Mouse (Mus musculus) hindbrain, embryonic 14.5 days (tissue): ENCODE data around the gene Rnaset2b. TPM values are rescaled to one million over a fixed set of nuclear protein-coding genes. Genes with fewer than 3 reads are reported as not detected.
"Not testable (repeated sequence)": the region's sequence is repeated elsewhere in the genome, so short reads cannot be mapped to it uniquely, and the experiment has no call there.

Source experiments
- ATAC-seq: fragments of 200-750 bp; cut with Nextera tagmentation; 2 replicates; pipeline ENCODE4 v1.8.0; 2017; ENCODE audit warnings: moderate number of reproducible peaks, mild to moderate bottlenecking, moderate TSS enrichment, moderate library complexity; ENCODE audit not compliant: low FRiP score
- DNase-seq: peaks from one replicate; pipeline ENCODE4 v3.0.0-alpha.2; 2015; ENCODE audit warnings: low spot score
- H3K27ac ChIP-seq: fragments of 300-500 bp; sonication (generic); 2 replicates; pipeline ENCODE4 v1.5.1; 2014; ENCODE audit warnings: mild to moderate bottlenecking, moderate library complexity
- H3K27me3 ChIP-seq: fragments of 300-500 bp; sonication (generic); 2 replicates; pipeline ENCODE4 v1.6.1; 2014; ENCODE audit warnings: mild to moderate bottlenecking, low read length, mixed read lengths; ENCODE audit not compliant: control insufficient read depth, insufficient read depth
- H3K36me3 ChIP-seq: fragments of 300-500 bp; sonication (generic); replicated peaks from 2 replicates; pipeline ENCODE4 v1.6.1; 2014; ENCODE audit not compliant: control insufficient read depth, insufficient read depth
- H3K4me1 ChIP-seq: fragments of 300-500 bp; sonication (generic); replicated peaks from 2 replicates; pipeline ENCODE4 v1.6.1; 2014; ENCODE audit warnings: antibody characterized with exemption, low read length, mixed read lengths; ENCODE audit not compliant: control insufficient read depth, insufficient read depth
- H3K4me2 ChIP-seq: fragments of 300-500 bp; sonication (generic); replicated peaks from 2 replicates; pipeline ENCODE4 v1.6.1; 2014; ENCODE audit warnings: mild to moderate bottlenecking, moderate library complexity
- H3K4me3 ChIP-seq: fragments of 300-500 bp; sonication (generic); replicated peaks from 2 replicates; pipeline ENCODE4 v1.5.1; 2014; ENCODE audit warnings: mild to moderate bottlenecking, low read length
- H3K9ac ChIP-seq: fragments of 300-500 bp; sonication (generic); 2 replicates; pipeline ENCODE4 v1.6.1; 2014
- H3K9me3 ChIP-seq: fragments of 300-500 bp; sonication (generic); 2 replicates; pipeline ENCODE4 v1.6.1; 2016; ENCODE audit warnings: low read length; ENCODE audit not compliant: control insufficient read depth
- WGBS: fragments of 180-500 bp; shearing (Covaris S2); extraction: QIAGEN DNeasy Blood & Tissue Kit; methylation state at CpG from one replicate; pipeline ENCODE4 v1.1.7; 2014; 5-methylcytosine and 5-hydroxymethylcytosine counted together
- polyA plus RNA-seq: library from polyadenylated mRNA; unstranded; fragments of >200 nt; fragmentation: Nextera tagmentation; extraction: Ambion mirVana; gene quantifications from 2 replicates; pipeline ENCODE4 v1.2.1, GENCODE M21; 2014

The Rnaset2b gene
- polyA plus RNA-seq, 1 experiment from 2014 or later = 129 TPM

DNA sequence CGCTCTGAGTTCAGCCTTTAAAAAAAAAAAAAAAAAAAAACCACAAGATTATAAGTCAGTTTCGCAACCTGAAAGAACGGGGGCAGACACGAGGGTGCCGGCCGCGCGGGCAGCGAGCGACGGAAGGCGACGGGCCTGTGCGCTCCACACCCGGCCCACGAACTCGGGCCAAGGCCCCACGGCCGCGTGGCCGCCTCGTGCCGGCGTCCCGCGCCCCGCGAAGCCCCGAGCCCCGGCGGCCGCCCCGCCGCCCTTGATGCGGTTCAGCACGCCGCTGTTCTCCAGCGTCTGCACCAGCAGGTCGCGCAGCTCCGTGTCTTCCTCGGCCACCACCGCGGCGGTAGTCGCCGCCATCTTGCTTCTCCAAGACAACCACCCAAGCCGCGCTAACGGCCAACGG lies 9.7 kb upstream of the Rnaset2b start, which contains the start of gene Tagap1:
Gene Tagap1 (minus strand): TSS at position 381 of the 400 bp plus-strand sequence.
- peak within 1 kb of the TSS; percentile 41 for H3K4me3 ChIP-seq
- H3K27ac ChIP-seq = peak within 1 kb of the TSS; percentile 59; the same call in 1 of the 2 replicates
- peak; percentile 20 for DNase-seq
- peak within 1 kb of the TSS; percentile 52 for H3K4me2 ChIP-seq
- H3K27me3 ChIP-seq, H3K4me1 ChIP-seq, ATAC-seq, H3K36me3 ChIP-seq, H3K9me3 ChIP-seq: not testable (repeated sequence)
- 1% methylated on average over 40 of the region's 51 CpGs for WGBS
- peak within 1 kb of the TSS; percentile 60 for H3K9ac ChIP-seq

DNA sequence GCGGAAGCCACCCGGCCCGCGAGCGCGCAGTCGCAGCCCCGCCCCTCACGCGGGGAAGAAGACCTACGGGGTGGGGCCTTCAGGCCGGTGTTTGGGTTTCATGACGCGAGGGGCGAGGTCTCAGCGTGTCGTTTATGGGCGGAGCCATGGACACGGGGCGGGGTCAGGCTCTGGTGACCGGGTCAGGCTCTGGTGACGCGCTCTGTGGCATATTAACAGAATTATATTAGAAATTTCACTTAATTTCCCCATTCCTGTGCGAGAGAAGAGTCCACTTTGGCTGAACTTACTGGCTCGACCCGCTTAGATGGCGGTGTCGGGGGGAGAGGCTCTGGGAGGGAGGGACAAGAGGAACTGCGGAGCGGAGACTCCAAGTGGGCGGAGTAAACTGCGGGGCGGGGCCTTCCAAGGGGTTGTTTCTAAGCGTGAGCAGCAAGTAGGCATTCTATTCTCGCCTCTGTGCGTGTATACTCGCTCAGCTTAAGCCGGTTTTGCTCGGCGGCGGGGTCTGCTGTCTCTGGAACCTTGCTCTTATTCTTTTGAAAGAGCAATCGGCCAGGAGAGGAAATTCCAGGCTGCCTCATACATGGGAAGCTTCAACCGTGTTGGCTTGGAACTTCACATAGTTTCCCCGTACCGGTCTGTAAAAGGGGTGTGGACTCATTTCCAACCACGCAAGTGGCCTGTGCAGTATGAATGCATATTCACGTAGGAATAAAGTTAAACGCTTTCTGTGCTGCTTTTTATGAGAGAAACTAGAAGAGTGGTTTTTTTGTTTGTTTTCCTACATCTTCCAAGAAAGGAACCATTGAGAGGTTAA lies 9.0 kb upstream of the Rnaset2b start:
- H3K27ac ChIP-seq, H3K36me3 ChIP-seq, H3K4me1 ChIP-seq, H3K27me3 ChIP-seq, H3K9ac ChIP-seq, H3K9me3 ChIP-seq: not testable (repeated sequence)
- peak; percentile 22 for DNase-seq
- ATAC-seq = peak; percentile 96
- 0% methylated on average over 12 of the region's 48 CpGs for WGBS
- peak overlapping the region; percentile 41 for H3K4me3 ChIP-seq
- H3K4me2 ChIP-seq = peak overlapping the region; percentile 45

DNA sequence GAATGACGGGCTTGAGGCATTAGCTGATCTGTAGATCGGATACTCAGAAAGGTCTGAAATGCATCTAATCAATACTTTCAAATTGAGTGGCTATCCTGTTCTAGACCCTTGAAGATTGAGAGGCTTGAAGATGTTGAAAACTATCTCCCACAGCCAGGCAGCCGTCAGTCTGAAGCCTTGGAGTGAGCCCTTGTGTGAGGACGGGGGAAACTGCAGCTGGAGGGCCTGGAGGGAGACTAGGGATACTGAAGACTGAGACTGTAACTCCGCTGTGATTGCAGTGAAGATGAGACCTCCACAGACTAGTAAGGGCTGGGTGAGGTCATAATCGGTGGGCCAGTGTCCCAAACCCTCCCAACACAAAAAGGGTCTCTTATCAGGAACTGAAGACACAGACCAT lies 8.1 kb upstream of the Rnaset2b start:
- ATAC-seq = not testable (repeated sequence)

DNA sequence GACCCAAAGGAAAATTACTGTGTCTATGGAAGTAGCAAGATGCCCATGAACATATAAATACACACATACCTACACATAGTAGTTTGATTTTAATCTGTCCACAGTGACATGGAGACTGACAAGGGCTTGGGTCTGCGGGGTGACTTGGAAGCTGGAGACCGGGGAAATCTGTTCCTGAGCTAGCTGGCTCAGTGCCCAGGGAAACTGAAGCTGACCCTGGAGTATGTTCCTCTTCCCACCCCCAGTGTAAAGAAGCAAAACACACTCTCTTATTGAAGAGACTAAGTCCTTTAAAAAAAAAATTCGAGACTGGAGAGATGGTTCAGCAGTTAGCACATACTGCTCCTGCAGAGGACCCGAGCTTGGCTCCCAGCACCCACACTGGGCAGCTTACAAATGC lies 7.5 kb upstream of the Rnaset2b start:
- not testable (repeated sequence) for DNase-seq, H3K4me3 ChIP-seq, ATAC-seq, H3K27me3 ChIP-seq, H3K4me2 ChIP-seq, H3K9ac ChIP-seq, H3K36me3 ChIP-seq, H3K4me1 ChIP-seq, H3K27ac ChIP-seq, H3K9me3 ChIP-seq
- 73% methylated on average over 4 of the region's 4 CpGs for WGBS

More for the DNA sequence above, 8.1 kb upstream of the Rnaset2b start:
- not testable (repeated sequence) for H3K4me2 ChIP-seq, H3K27ac ChIP-seq, H3K9ac ChIP-seq, DNase-seq, H3K4me1 ChIP-seq, H3K27me3 ChIP-seq, H3K36me3 ChIP-seq, H3K4me3 ChIP-seq, H3K9me3 ChIP-seq
- 73% methylated on average over 3 of the region's 6 CpGs for WGBS

DNA sequence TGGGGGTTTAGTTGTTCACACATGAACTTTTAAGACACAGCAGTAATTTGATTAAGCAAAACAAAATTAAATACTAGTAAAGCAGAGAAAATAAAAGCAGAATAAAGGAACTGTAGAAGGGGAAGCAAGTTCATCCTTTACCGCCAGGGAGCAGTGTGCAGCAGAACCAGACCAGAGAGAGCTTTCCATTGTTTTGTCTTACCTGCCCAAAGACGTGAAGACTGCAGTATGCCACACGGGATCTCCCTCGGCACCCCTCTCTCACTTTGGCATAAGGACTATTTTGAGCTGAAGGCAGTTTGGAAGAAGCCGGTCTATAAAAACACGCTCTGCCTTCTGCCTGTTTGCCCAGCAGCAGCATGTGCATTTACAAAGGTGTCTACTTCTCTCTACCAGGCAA lies 5.1 kb upstream of the Rnaset2b start:
- H3K4me2 ChIP-seq, H3K9ac ChIP-seq, ATAC-seq, H3K27me3 ChIP-seq, H3K4me1 ChIP-seq, H3K27ac ChIP-seq, H3K4me3 ChIP-seq, H3K9me3 ChIP-seq, H3K36me3 ChIP-seq: not testable (repeated sequence)
- 11% methylated on average over 5 of the region's 6 CpGs for WGBS
- DNase-seq = peak; percentile 44

DNA sequence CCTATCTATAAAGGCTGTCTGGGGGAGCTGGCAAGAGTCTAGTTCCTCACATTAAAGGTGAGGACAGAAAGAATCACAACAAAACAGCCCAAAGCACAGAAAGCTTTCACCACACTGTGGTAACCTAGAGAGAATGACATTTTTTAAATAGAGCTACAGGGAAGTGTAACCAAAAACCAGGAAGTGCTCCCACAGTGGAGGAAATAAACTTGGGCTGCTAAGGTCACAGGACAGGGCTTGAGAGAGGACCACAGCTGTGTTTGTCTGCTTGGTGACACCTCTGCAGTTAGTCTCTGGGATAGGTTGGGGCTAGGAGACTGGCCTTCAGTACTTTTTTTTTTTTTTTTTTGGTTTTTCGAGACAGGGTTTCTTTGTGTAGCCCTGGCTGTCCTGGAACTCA lies 2.8 kb upstream of the Rnaset2b start:
- H3K9me3 ChIP-seq, H3K27me3 ChIP-seq, ATAC-seq, H3K9ac ChIP-seq, H3K4me3 ChIP-seq, DNase-seq, H3K4me2 ChIP-seq, H3K36me3 ChIP-seq, H3K4me1 ChIP-seq, H3K27ac ChIP-seq: not testable (repeated sequence)
- WGBS = no CpG with 5 or more reads among the region's 1 CpGs

DNA sequence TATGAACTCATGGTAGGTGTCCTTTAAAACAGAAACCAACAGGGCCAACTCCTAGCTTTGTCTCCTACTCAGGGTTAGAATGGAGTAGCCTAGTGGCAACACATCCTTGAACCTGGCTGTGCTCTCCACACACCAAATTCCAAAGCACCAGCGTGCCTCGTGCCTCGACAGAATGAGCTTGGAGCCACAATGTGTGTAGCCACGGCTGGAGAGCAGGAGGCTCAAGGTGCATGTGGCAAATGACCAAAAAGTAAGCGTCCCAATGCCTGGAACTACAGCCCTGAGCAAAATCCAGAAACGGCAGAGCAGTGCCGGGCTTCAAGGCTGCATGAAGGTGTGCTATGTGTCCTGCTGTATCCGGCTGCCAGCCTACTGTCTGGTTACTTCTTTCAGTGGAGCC lies 804 bp downstream of the Rnaset2b start:
- not testable (repeated sequence) for H3K27me3 ChIP-seq, DNase-seq, ATAC-seq, H3K9ac ChIP-seq, H3K27ac ChIP-seq, H3K9me3 ChIP-seq, H3K4me2 ChIP-seq, H3K4me3 ChIP-seq, H3K36me3 ChIP-seq, H3K4me1 ChIP-seq
- 82% methylated on average over 8 of the region's 8 CpGs for WGBS

DNA sequence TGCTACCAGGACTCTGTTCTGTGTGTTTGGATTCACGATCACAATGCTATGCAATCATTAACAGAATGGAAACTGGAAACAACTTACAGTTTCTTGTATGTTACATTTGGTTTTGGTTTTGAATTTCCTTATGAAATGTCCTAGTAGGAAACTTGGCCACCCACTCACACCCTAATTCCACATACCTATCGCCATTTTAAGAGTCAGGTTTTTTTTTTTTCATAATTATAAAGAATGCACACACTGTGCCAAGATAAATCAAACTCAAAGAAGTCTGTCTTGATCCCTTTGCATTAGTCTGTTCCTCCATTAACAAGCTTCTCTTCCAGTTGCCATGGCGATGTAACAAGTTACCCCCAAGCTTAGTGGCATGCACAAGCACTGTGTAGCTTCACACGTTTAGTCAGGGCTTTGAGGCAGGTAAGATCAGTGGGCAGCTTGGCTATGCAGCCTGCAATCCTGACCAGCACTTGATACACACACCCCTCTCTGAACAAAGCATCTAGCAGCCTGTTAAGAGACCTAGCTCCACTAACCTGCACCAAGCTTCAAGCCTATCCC lies 2.5 kb downstream of the Rnaset2b start:
- not testable (repeated sequence) for ATAC-seq, H3K27ac ChIP-seq, H3K9ac ChIP-seq, H3K9me3 ChIP-seq, DNase-seq, H3K4me1 ChIP-seq, H3K36me3 ChIP-seq, H3K4me2 ChIP-seq, H3K4me3 ChIP-seq, H3K27me3 ChIP-seq
- WGBS = 61% methylated on average over 4 of the region's 4 CpGs

DNA sequence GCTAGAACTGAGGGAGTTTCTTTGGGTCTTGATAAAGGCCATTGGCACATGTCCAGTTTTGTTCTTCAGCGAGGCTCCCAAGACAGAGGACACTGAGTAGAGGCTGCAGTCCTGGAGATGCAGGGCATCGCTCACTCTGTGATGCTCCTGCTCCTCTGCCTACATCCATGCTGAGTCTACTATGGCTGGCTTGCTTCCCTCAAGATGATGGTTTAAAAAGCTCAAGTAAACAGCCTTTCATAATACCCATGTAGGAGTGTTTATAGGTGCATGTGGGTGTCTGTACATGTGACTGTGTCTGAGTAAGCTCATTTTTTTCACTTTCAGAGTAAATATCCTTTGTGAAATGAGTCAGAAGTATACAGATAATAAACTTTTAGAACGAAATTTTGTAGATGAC lies 4.6 kb downstream of the Rnaset2b start:
- H3K27me3 ChIP-seq, H3K4me3 ChIP-seq, DNase-seq, ATAC-seq, H3K27ac ChIP-seq, H3K9me3 ChIP-seq, H3K36me3 ChIP-seq, H3K9ac ChIP-seq, H3K4me1 ChIP-seq, H3K4me2 ChIP-seq: not testable (repeated sequence)
- 57% methylated on average over 3 of the region's 3 CpGs for WGBS
